ENCODE assay signal across 8 mouse cellular contexts in genomic region chr15:102295633-102296367, GRCm38 (mm10). TPM values are rescaled to one million over a fixed set of nuclear protein-coding genes. Genes with fewer than 3 reads are reported as not detected.
DNase-seq lines count a peak whose midpoint lies in the region; ATAC-seq and TF ChIP-seq lines count a peak whose summit lies in the region.

Gene Espl1, plus strand, starts transcription at chr15:102296266.

- ATAC-seq in forebrain, embryonic 15.5 days (replicated peaks), result peak; percentile 99
- peak; percentile 99 for ATAC-seq in lung, embryonic 14.5 days (ENCODE audit: insufficient read depth)

- peak within 1 kb of the TSS; percentile 97 for H3K4me2 ChIP-seq in forebrain, embryonic 15.5 days (replicated peaks)
- H3K4me2 ChIP-seq in lung, embryonic 14.5 days, result peak within 1 kb of the TSS; percentile 73

- H3K4me1 ChIP-seq in forebrain, embryonic 15.5 days, result peaks cover 12% of the 10 kb centered on the region
- H3K4me1 ChIP-seq in lung, embryonic 14.5 days (ENCODE audit: insufficient read depth), result peaks cover 3% of the 10 kb centered on the region; the same call in 1 of the 2 replicates
- H3K4me1 ChIP-seq in olfactory bulb, adult 2 months (ENCODE audit: control insufficient read depth, insufficient read depth, low read length), result no peaks in the 10 kb centered on the region
- 0 out of 2 replicates have a peak, but pooled peaks cover 3% of the 10 kb centered on the region for H3K4me1 ChIP-seq in thymus, adult 2 months (replicated peaks; ENCODE audit: control insufficient read depth, insufficient read depth, low read length)

- H3K27me3 ChIP-seq in forebrain, embryonic 15.5 days, result no peaks in the 10 kb centered on the region
- H3K27me3 ChIP-seq in lung, embryonic 14.5 days (ENCODE audit: insufficient read depth, low read length), result no peaks in the 10 kb centered on the region
- no peaks in the 10 kb centered on the region for H3K27me3 ChIP-seq in thymus, adult 2 months (ENCODE audit: control insufficient read depth, insufficient read depth, low read length)

- no peaks in the 10 kb centered on the region for H3K9me3 ChIP-seq in forebrain, embryonic 15.5 days
- no peaks in the 10 kb centered on the region for H3K9me3 ChIP-seq in lung, embryonic 14.5 days (ENCODE audit: low read depth, low read length)

- H3K9ac ChIP-seq in forebrain, embryonic 15.5 days (replicated peaks), result peak within 1 kb of the TSS; percentile 45
- H3K9ac ChIP-seq in lung, embryonic 14.5 days, result peak within 1 kb of the TSS; percentile 51

- peak within 1 kb of the TSS; percentile 52 for H3K27ac ChIP-seq in forebrain, embryonic 15.5 days (replicated peaks)
- peak within 1 kb of the TSS; percentile 85 for H3K27ac ChIP-seq in layer of hippocampus, adult 2 months
- H3K27ac ChIP-seq in lung, embryonic 14.5 days (ENCODE audit: low read depth), result peak within 1 kb of the TSS; percentile 30; the same call in 1 of the 2 replicates
- no peak within 1 kb of the TSS for H3K27ac ChIP-seq in olfactory bulb, adult 2 months (ENCODE audit: insufficient read depth, low read depth, low read length)
- H3K27ac ChIP-seq in thymus, adult 2 months (ENCODE audit: control insufficient read depth, insufficient read depth, low read length), result no peak within 1 kb of the TSS

- TF ChIP-seq POLR2A in olfactory bulb, adult 2 months (IDR thresholded peaks at IDR 0.05; ENCODE audit: insufficient read depth, low read depth, low read length), result no peak
- TF ChIP-seq POLR2A in thymus, adult 2 months (IDR thresholded peaks at IDR 0.05; ENCODE audit: control insufficient read depth, extremely low read depth, insufficient read depth, low read length, poor library complexity), result no peak; the same call in 1 of the 2 replicates

- peak within 1 kb of the TSS; percentile 59 for H3K4me3 ChIP-seq in forebrain, embryonic 15.5 days
- peak within 1 kb of the TSS; percentile 75 for H3K4me3 ChIP-seq in layer of hippocampus, adult 2 months
- H3K4me3 ChIP-seq in lung, embryonic 14.5 days (ENCODE audit: low read depth, low read length), result peak within 1 kb of the TSS; percentile 65
- H3K4me3 ChIP-seq in olfactory bulb, adult 2 months (ENCODE audit: insufficient read depth, low read depth, low read length), result peak within 1 kb of the TSS; percentile 69
- peak within 1 kb of the TSS; percentile 74 for H3K4me3 ChIP-seq in thymus, adult 2 months (ENCODE audit: control insufficient read depth, insufficient read depth, low read length)

- WGBS in forebrain, embryonic 15.5 days, result 6% methylated on average over 25 of the region's 25 CpGs
- 7% methylated on average over 25 of the region's 25 CpGs for WGBS in lung, embryonic 14.5 days
- WGBS in olfactory bulb, adult 2 months, result 3% methylated on average over 25 of the region's 25 CpGs
- WGBS in thymus, adult 2 months, result 4% methylated on average over 25 of the region's 25 CpGs

- intact Hi-C loops in heart, postnatal 36 days (cut with DNase I), result no loop called here

- H3K36me3 ChIP-seq in forebrain, embryonic 15.5 days, result peaks cover 7% of the 10 kb centered on the region; the same call in 1 of the 2 replicates
- peaks cover 28% of the 10 kb centered on the region for H3K36me3 ChIP-seq in lung, embryonic 14.5 days (ENCODE audit: insufficient read depth)
- H3K36me3 ChIP-seq in thymus, adult 2 months (ENCODE audit: control insufficient read depth, insufficient read depth, low read length), result peaks cover under 1% of the 10 kb centered on the region; the same call in 1 of the 2 replicates

- TF ChIP-seq CTCF in layer of hippocampus, adult 2 months (conservative IDR thresholded peaks at IDR 0.05), result no peak; the same call in 1 of the 2 replicates
- no peak for TF ChIP-seq CTCF in lung, embryonic 14.5 days (IDR thresholded peaks at IDR 0.05; ENCODE audit: low read depth)
- no peak for TF ChIP-seq CTCF in olfactory bulb, adult 2 months (IDR thresholded peaks at IDR 0.05; ENCODE audit: insufficient read depth, low read depth, low read length)
- no peak for TF ChIP-seq CTCF in thymus, adult 2 months (IDR thresholded peaks at IDR 0.05; ENCODE audit: borderline replicate concordance, control insufficient read depth, extremely low read depth, insufficient read depth, low read length, poor library complexity)

- DNase-seq in ES-CJ7 (ENCODE audit: low read depth, low spot score), result peak; percentile 96
- DNase-seq in cerebellum, adult 11 months, result peak; percentile 86
- DNase-seq in heart, postnatal 36 days, result peak; percentile 92 to 93
- DNase-seq in layer of hippocampus, adult 2 months (ENCODE audit: low spot score in 2 of 2), result peak; percentile 91 to 93
- peak; percentile 99 for DNase-seq in lung, embryonic 14.5 days
- peak; percentile 97 for DNase-seq in thymus, adult 2 months

RNA-seq across cellular contexts. Expression of gene Espl1, which starts in this region (rescaled TPM):
- 10.2 and 15.2 TPM in 2 replicates for polyA plus RNA-seq in forebrain, embryonic 15.5 days (2015; fragmentation: Nextera tagmentation; extraction: Ambion mirVana)
- total RNA-seq in heart, postnatal 36 days (2021), result 1 to 10 TPM; 1.0 to 2.1 TPM
- 1 to 10 TPM; 1.7 to 2.1 TPM for total RNA-seq in layer of hippocampus, adult 2 months (2021)
- 44.1 and 45.9 TPM in 2 replicates for polyA plus RNA-seq in lung, embryonic 14.5 days (2014; fragmentation: Nextera tagmentation; extraction: Ambion mirVana)
- not detected in 2 replicates for polyA plus RNA-seq in olfactory bulb, adult 2 months (2012; ENCODE audit: insufficient read depth, insufficient read length, low replicate concordance, missing spikeins)
- polyA plus RNA-seq in thymus, adult 2 months (2012; rRNA removed), result 51.5 and 55.6 TPM in 2 replicates

Comparison
In these comparisons a context has a peak if more than half of its experiments do, and no peak if none do; other contexts are left out.
1. RNA of gene Espl1 (polyA plus RNA-seq): 51.5 to 55.6 TPM in thymus, adult 2 months, 44.1 to 45.9 TPM in lung, embryonic 14.5 days and 10.2 to 15.2 TPM in forebrain, embryonic 15.5 days; not detected in olfactory bulb, adult 2 months; every median in the first group is over 10 times any median in the second.
2. H3K27ac ChIP-seq: peak in forebrain, embryonic 15.5 days (single experiment), layer of hippocampus, adult 2 months (single experiment) and lung, embryonic 14.5 days (single experiment); none in olfactory bulb, adult 2 months (single experiment) and thymus, adult 2 months (single experiment).
3. Peak in every context shown above with its lines, with median percentiles within 50 percentile points of each other: DNase-seq and H3K4me3 ChIP-seq.